Mouse (Mus musculus) retina, postnatal 7 days (tissue): ENCODE measurements around the gene Hoxa3.

ENCODE experiments used
- DNase-seq: peaks from one replicate; pipeline ENCODE4 v3.0.0-alpha.2; 2012; ENCODE audit warnings: low read depth, low spot score

Gene Hoxa3

GRCm38 (mm10) chr6:52183311-52184080 is 29.6 kb downstream of the Hoxa3 start:
- DNase-seq = no peak

- DNase-seq = no peak
Measured at GRCm38 (mm10) chr6:52182793-52183192, 30.3 kb downstream of the Hoxa3 start.

GRCm38 (mm10) chr6:52182030-52182429 is 31.1 kb downstream of the Hoxa3 start:
- no peak for DNase-seq

GRCm38 (mm10) chr6:52180726-52181125 is 32.4 kb downstream of the Hoxa3 start:
- no peak for DNase-seq

- no peak for DNase-seq
Measured at GRCm38 (mm10) chr6:52180213-52180710, 32.9 kb downstream of the Hoxa3 start.

- no peak for DNase-seq
Measured at GRCm38 (mm10) chr6:52179690-52180089, 33.4 kb downstream of the Hoxa3 start.

- no peak for DNase-seq
Measured at GRCm38 (mm10) chr6:52178918-52179665, 34.0 kb downstream of the Hoxa3 start.

- DNase-seq = no peak
Measured at GRCm38 (mm10) chr6:52177806-52178205, 35.3 kb downstream of the Hoxa3 start.

GRCm38 (mm10) chr6:52177061-52177735 is 35.9 kb downstream of the Hoxa3 start, which contains the start of gene 5730596B20Rik:
5730596B20Rik (plus strand) TSS chr6:52177498.
- no peak for DNase-seq

GRCm38 (mm10) chr6:52176391-52176790 is 36.7 kb downstream of the Hoxa3 start:
- DNase-seq = no peak

- DNase-seq = no peak
Measured at GRCm38 (mm10) chr6:52175864-52176263, 37.3 kb downstream of the Hoxa3 start.

- no peak for DNase-seq
Measured at GRCm38 (mm10) chr6:52174968-52175751, 38.0 kb downstream of the Hoxa3 start.

- no peak for DNase-seq
Measured at GRCm38 (mm10) chr6:52173648-52174047, 39.5 kb downstream of the Hoxa3 start.

- DNase-seq = no peak
Measured at GRCm38 (mm10) chr6:52172501-52172900, 40.6 kb downstream of the Hoxa3 start.

GRCm38 (mm10) chr6:52171938-52172337 is 41.2 kb downstream of the Hoxa3 start:
- DNase-seq = no peak

- no peak for DNase-seq
Measured at GRCm38 (mm10) chr6:52171331-52171730, 41.8 kb downstream of the Hoxa3 start.

GRCm38 (mm10) chr6:52170898-52171223 is 42.3 kb downstream of the Hoxa3 start:
- DNase-seq = no peak

GRCm38 (mm10) chr6:52170166-52170897 is 42.8 kb downstream of the Hoxa3 start:
- no peak for DNase-seq

GRCm38 (mm10) chr6:52169499-52170165 is 43.5 kb downstream of the Hoxa3 start:
- no peak for DNase-seq
